Mouse (Mus musculus) hindbrain, embryonic 16.5 days (tissue): ENCODE measurements at regions not wholly inside any gene's neighbourhood (a gene's known extent, or its start where the extent isn't known, plus 50 kb on each side); places are given as distances from the start of the nearest gene placed in this dataset.

Experiments used
- ATAC-seq: fragments of 200-750 bp; cut with Nextera tagmentation; 2 replicates; pipeline ENCODE4 v1.8.0; 2017; ENCODE audit warnings: moderate TSS enrichment, moderate library complexity
- H3K27ac ChIP-seq: fragments of 300-500 bp; sonication (generic); 2 replicates; pipeline ENCODE4 v1.5.1; 2014; ENCODE audit warnings: low read depth, mild to moderate bottlenecking, control low read depth, low read length, moderate library complexity
- H3K27me3 ChIP-seq: fragments of 300-500 bp; sonication (generic); replicated peaks from 2 replicates; pipeline ENCODE4 v1.6.1; 2014; ENCODE audit warnings: low read length; ENCODE audit not compliant: control insufficient read depth, insufficient read depth
- H3K36me3 ChIP-seq: fragments of 300-500 bp; sonication (generic); 2 replicates; pipeline ENCODE4 v1.6.1; 2014; ENCODE audit warnings: mild to moderate bottlenecking, low read length, moderate library complexity, mixed read lengths; ENCODE audit not compliant: control insufficient read depth, insufficient read depth
- H3K4me1 ChIP-seq: fragments of 300-500 bp; sonication (generic); 2 replicates; pipeline ENCODE4 v1.6.1; 2014; ENCODE audit warnings: low read depth, low read length; ENCODE audit not compliant: control insufficient read depth, insufficient read depth
- H3K4me2 ChIP-seq: fragments of 300-500 bp; sonication (generic); 2 replicates; pipeline ENCODE4 v1.6.1; 2014; ENCODE audit warnings: mild to moderate bottlenecking, low read length, control low read depth, moderate library complexity
- H3K4me3 ChIP-seq: fragments of 300-500 bp; sonication (generic); 2 replicates; pipeline ENCODE4 v1.5.1; 2014; ENCODE audit warnings: mild to moderate bottlenecking, low read length, control low read depth, moderate library complexity
- H3K9ac ChIP-seq: fragments of 300-500 bp; sonication (generic); 2 replicates; pipeline ENCODE4 v1.6.1; 2014; ENCODE audit warnings: low read depth, mild to moderate bottlenecking, control low read depth, low read length, moderate library complexity
- H3K9me3 ChIP-seq: fragments of 300-500 bp; sonication (generic); 2 replicates; pipeline ENCODE4 v1.6.1; 2014; ENCODE audit warnings: mild to moderate bottlenecking, low read length, moderate library complexity; ENCODE audit not compliant: control insufficient read depth
- WGBS: fragments of 180-500 bp; shearing (Covaris S2); extraction: QIAGEN DNeasy Blood & Tissue Kit; methylation state at CpG from one replicate; pipeline ENCODE4 v1.1.7; 2014; 5-methylcytosine and 5-hydroxymethylcytosine counted together

DNA sequence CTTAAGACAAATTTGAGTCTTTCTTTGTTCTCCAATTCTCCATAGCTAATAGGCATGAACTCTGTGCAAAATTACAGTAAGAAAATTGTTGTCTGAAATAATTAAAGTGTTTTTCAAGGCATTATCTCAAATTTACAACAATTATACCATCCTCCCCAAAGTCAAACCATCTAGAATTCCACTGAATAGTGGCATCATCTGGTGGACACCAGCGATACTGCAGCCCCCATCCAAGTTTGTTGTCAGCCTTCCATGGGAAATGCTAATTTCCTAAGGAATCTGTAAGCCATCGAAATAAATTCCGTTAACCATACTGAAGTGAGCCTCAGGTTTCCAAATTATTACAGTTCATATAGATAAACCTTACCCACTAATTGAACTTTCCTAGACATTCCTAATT is 110.7 kb upstream of the Nebl start:
- H3K36me3 ChIP-seq: no peaks in the 10 kb centered on the region

DNA sequence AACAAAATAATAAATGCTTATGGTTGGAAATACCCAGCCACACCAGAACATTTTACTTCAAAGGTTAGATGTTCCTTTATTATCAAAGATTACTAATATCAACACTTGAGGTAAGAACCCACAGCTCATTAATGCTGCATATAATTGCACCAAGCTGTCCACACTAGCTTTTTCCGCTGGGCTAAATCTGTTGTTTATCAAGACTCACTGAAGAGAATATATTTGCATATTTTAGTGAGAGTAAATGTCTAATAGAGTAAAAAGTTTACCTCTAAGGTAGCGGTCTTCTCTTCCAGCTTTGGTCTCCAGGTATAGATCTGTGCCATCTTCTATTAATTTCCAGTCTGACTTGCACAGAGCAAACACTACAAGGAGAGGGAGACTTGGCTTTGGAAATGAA is 110.3 kb upstream of the Nebl start:
- Histone ChIP-seq H3K4me1 (peaks cover 24% of the 10 kb centered on the region), H3K9me3 (no peaks in the 10 kb centered on the region), H3K27ac (no peak overlapping the region), H3K9ac (no peak overlapping the region), H3K27me3 (no peaks in the 10 kb centered on the region), H3K36me3 (no peaks in the 10 kb centered on the region), H3K4me2 (no peak overlapping the region), H3K4me3 (no peak overlapping the region)
- no peak for ATAC-seq
- WGBS: 52% methylated on average over 2 of the region's 2 CpGs

More for the DNA sequence above, 110.7 kb upstream of the Nebl start:
- Histone ChIP-seq H3K9me3 (no peaks in the 10 kb centered on the region), H3K9ac (no peak overlapping the region), H3K4me2 (no peak overlapping the region), H3K27me3 (no peaks in the 10 kb centered on the region), H3K27ac (no peak overlapping the region), H3K4me1 (peaks cover 24% of the 10 kb centered on the region), H3K4me3 (no peak overlapping the region)
- WGBS: 34% methylated on average over 3 of the region's 3 CpGs
- no peak for ATAC-seq

GRCm38 (mm10) chr2:17840941-17841498 is 109.8 kb upstream of the Nebl start:
- Histone ChIP-seq H3K9me3 (no peaks in the 10 kb centered on the region), H3K27ac (no peak overlapping the region), H3K4me1 (peaks cover 24% of the 10 kb centered on the region), H3K4me2 (no peak overlapping the region), H3K9ac (no peak overlapping the region), H3K36me3 (no peaks in the 10 kb centered on the region), H3K27me3 (no peaks in the 10 kb centered on the region), H3K4me3 (no peak overlapping the region)
- 60% methylated on average over 4 of the region's 4 CpGs for WGBS
- ATAC-seq: no peak

- peaks cover 24% of the 10 kb centered on the region for H3K4me1 ChIP-seq
- H3K9me3 ChIP-seq: no peaks in the 10 kb centered on the region
- H3K27me3 ChIP-seq: no peaks in the 10 kb centered on the region
- peak overlapping the region; percentile 44 for H3K27ac ChIP-seq
- no peaks in the 10 kb centered on the region for H3K36me3 ChIP-seq
- H3K9ac ChIP-seq: no peak overlapping the region
- no peak for ATAC-seq
- no peak overlapping the region for H3K4me3 ChIP-seq
- WGBS: 44% methylated on average over 4 of the region's 4 CpGs
- no peak overlapping the region for H3K4me2 ChIP-seq
Observed at GRCm38 (mm10) chr2:17839649-17840048, 108.4 kb upstream of the Nebl start.

DNA sequence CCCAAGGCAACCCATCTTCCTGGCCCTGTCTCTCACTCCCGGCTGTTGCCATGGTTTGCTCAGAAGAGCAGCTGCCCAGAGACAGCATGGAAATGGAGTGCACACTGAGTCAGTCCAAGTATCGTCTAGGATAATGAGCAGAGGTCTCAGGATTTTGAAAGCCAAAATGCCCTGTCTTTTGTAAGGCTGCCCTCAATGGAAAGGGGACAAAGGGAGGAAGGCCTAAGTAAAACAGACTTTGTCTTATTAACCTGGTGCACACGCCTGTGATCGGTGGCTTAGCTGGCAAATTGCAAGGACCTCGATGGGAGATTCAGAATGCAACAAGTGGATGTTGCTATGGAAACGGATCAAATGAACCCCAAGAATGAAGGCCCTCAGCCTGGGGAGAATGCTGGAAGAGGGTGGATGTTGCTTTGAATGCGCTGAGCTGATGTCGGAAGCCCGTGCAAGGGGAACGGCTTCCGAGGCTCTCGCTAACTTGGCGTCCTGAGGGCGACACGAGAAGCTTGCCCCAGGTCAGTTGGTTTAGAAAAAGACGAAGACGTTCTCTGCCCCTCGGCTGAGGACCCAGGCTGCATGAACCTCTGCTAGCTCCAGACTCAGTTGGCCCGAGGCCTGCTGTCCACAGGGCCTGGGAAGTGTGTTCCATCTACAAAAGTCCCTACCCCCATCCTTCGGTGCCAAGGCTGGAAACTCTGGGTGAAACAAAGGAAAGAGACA is 107.8 kb upstream of the Nebl start:
- H3K27me3 ChIP-seq: no peaks in the 10 kb centered on the region
- no peak overlapping the region for H3K4me3 ChIP-seq
- H3K36me3 ChIP-seq: no peaks in the 10 kb centered on the region
- H3K9ac ChIP-seq: 0 out of 2 replicates have a peak overlapping the region, but pooled peaks have one; percentile 31
- peak; percentile 84 for ATAC-seq
- H3K4me2 ChIP-seq: peak overlapping the region; percentile 43
- WGBS: 24% methylated on average over 20 of the region's 20 CpGs
- H3K9me3 ChIP-seq: no peaks in the 10 kb centered on the region
- H3K4me1 ChIP-seq: peaks cover 24% of the 10 kb centered on the region
- H3K27ac ChIP-seq: peak overlapping the region; percentile 61

DNA sequence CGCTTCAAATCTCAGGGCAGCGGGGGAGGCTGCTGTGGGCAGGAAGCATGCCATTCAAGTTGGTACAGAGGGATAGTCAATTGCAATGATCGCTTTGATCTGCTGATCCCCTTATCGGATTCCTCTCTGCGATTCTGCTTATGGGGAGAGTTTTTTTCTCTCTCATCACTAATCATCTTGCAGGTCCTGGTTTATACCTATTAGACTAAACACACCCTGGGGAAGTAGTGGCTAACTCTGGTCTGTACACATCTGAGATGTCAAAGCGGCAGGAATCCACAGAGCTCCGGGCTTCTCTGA is 107.1 kb upstream of the Nebl start:
- Histone ChIP-seq H3K27me3 (no peaks in the 10 kb centered on the region), H3K9me3 (no peaks in the 10 kb centered on the region), H3K4me3 (no peak overlapping the region), H3K27ac (no peak overlapping the region; the same call in 1 of the 2 replicates), H3K9ac (no peak overlapping the region), H3K36me3 (no peaks in the 10 kb centered on the region), H3K4me2 (peak overlapping the region; percentile 31), H3K4me1 (peaks cover 24% of the 10 kb centered on the region)
- ATAC-seq: no peak
- WGBS: 35% methylated on average over 7 of the region's 7 CpGs

- Histone ChIP-seq H3K4me1 (peaks cover 24% of the 10 kb centered on the region), H3K4me3 (no peak overlapping the region), H3K9ac (no peak overlapping the region), H3K36me3 (no peaks in the 10 kb centered on the region), H3K27ac (no peak overlapping the region; the same call in 1 of the 2 replicates), H3K27me3 (no peaks in the 10 kb centered on the region), H3K9me3 (no peaks in the 10 kb centered on the region), H3K4me2 (peak overlapping the region; percentile 31)
- ATAC-seq: peak; percentile 60
- WGBS: 41% methylated on average over 14 of the region's 14 CpGs
Observed at GRCm38 (mm10) chr2:17837541-17838380, 106.5 kb upstream of the Nebl start.

- no peak overlapping the region for H3K27ac ChIP-seq
- peaks cover 3% of the 10 kb centered on the region for H3K4me1 ChIP-seq
- H3K4me3 ChIP-seq: no peak overlapping the region
- WGBS: 70% methylated on average over 3 of the region's 3 CpGs
- H3K9me3 ChIP-seq: no peaks in the 10 kb centered on the region
- no peaks in the 10 kb centered on the region for H3K27me3 ChIP-seq
- no peak overlapping the region for H3K4me2 ChIP-seq
- ATAC-seq: no peak
- H3K36me3 ChIP-seq: no peaks in the 10 kb centered on the region
- H3K9ac ChIP-seq: no peak overlapping the region
Observed at GRCm38 (mm10) chr2:17832726-17833125, 101.5 kb upstream of the Nebl start.

DNA sequence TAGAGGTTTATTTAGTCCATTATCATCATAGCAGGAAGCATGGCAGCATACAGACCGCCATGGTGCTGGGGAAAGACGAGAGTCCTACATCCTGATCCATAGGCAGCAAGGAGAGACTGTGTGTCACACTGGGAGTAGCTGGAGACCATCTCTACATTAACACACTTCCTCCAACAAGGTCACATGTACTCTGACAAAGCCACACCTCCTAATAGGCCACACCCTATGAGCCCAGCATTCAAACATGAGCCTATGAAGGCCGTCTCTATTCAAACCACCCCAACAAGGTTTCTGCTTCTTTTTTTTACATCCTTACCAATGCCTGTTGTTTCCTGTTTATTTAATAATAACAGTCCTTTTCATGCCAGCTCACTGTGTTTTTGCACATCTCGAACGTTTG is 99.0 kb upstream of the Nebl start:
- no peak overlapping the region for H3K4me2 ChIP-seq
- no peak overlapping the region for H3K27ac ChIP-seq
- 81% methylated on average over 5 of the region's 5 CpGs for WGBS
- no peak overlapping the region for H3K9ac ChIP-seq
- no peaks in the 10 kb centered on the region for H3K36me3 ChIP-seq
- no peak for ATAC-seq
- H3K27me3 ChIP-seq: no peaks in the 10 kb centered on the region
- H3K9me3 ChIP-seq: no peaks in the 10 kb centered on the region
- H3K4me1 ChIP-seq: no peaks in the 10 kb centered on the region
- no peak overlapping the region for H3K4me3 ChIP-seq
